Mouse (Mus musculus): ENCODE data around the gene Rap1b.

Rap1b gene

DNA sequence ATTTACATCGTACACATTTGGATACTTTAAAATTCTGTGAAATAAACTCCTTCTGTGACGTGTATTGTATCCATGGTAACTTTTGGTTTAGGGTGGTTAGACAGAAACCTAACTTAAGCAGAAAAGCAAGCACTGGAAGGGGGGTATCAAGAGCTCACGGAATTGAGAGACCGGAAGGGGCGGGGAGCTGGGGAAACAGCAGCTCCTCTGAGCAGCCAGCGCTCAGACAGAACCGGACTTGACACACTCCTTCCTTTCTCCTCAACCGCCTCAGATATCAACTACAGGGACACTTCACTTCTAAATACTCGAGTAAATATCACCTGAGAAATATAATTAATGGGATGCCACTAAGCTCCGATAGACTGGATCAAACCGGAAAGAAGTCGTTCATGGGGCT lies 48.7 kb downstream of the Rap1b start:
- in situ Hi-C loops (cut with MboI; ENCODE audit: low pct_unique_long_range_greater_than_20kb in 1 of 2, low sequenced_read_pairs in 2 of 2, unreplicated experiment in 1 of 2): no loop called here

DNA sequence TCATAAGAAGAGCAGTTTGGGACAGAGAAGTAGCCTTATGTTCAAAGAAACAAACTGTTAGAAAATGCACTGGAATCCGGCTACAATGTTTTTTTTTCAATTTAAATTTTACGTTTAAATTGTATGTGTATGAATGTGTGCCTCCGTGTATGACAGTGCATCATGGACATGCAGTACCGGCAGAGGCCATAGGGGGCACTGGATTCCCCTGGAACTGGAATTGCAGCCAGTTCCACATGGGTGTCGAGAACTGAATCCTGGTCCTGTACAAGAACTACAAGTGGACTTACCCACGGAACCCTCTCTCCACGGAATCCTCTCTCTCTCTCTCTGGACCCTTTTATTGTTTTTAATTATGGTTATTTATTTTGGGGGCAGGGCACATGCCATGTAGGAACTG lies 49.7 kb downstream of the Rap1b start:
- in situ Hi-C loops (cut with MboI; ENCODE audit: low pct_unique_long_range_greater_than_20kb in 1 of 2, low sequenced_read_pairs in 2 of 2, unreplicated experiment in 1 of 2): no loop called here

DNA sequence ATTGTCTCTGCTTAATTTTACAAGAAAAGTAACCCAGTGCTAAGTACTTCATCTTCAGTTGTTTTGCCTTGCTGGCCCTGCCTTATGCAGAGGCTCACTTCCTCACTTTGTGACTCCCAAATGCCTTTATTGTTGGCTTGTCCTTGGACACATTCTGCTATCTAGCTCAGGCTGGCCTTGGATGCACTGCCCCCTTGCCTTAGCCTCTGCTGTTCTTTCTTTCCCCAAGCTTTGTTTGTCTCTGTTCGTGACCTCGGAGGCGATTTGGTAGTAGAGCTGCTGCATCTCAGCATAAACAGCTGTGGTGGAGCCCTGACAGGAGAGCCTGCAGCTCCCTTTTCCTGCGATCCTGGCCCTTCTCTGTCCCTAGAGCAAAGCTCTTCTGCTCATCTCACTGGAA lies 50.6 kb downstream of the Rap1b start:
- in situ Hi-C loops (cut with MboI; ENCODE audit: low pct_unique_long_range_greater_than_20kb in 1 of 2, low sequenced_read_pairs in 2 of 2, unreplicated experiment in 1 of 2): no loop called here

DNA sequence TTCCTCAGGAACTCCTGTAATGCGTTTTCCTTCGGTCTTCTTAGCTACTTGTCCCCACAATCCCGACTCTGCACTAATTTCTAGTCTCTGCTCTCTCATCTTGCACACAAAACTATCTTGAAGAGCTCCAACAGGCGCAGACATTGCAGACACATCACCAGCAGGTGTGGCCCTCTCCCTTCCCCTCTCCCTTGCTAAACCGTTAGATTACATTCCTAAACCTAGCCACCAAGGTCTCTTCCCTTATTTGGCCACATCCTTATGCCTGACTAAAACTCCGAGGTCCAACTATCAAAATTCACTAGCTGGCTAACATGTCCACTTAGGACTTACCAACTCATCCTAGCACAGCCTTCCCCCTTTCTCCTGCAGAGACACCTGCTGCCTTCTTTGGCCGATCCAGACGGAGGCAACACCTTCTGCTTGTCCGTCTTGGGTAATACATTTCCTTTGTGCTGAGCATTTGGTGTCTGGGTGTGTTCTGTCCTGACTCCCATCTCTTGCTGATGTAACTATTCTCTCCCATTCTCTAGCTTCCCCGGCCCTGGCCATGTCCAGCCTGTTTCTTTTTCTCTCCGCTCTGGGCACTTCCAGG lies 52.3 kb downstream of the Rap1b start:
- in situ Hi-C loops (cut with MboI; ENCODE audit: low pct_unique_long_range_greater_than_20kb in 1 of 2, low sequenced_read_pairs in 2 of 2, unreplicated experiment in 1 of 2): no loop called here

DNA sequence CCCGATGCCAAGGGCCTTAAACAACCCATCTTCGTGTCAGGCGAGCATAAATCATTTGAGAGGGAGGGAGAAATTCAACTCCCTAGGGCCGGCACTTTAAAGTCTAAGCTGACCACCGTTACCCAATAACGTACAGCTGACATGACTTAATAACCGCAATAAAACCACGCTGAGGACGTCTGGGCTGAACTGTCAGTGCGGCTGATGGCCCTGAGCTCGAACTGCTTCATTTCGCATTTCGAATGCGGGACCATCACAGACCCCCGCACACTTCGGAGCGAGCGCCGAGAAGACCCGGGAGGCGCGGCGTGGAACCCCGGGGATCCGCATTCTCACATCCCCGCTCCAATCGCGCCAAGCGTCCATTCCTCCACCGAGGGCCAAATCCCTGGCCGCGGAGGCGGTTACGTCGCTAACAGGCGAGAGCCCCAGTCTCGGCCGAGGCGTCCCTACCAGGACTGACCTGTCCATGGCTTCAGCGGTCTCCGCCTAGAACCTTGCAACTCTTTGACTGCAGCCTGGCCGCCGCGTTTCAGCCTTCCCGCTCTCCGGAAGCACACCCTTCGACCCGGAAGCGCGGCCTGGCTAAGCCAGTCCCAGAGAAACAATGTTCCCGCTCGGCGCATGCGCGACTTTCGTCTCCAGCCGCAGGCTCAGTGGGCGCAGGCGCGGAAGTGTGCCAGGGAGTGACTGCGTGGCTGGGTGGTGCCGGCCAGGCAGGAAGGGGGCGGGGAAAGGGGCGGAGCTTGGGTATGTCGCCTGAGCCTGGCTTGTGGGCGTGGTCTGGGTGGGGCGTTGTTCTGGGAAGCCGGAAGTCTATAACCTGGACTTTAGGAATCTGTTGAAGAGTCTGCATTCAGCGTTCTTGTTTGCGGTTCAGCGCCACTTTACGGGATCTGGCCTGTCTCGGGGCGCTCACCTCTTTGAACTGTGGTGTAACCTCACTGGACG lies 53.4 kb downstream of the Rap1b start, which contains the start of gene Nup107:
Nup107 (minus strand) TSS at position 565 of the 951 bp plus-strand sequence.
- in situ Hi-C loops (cut with MboI; ENCODE audit: low pct_unique_long_range_greater_than_20kb in 1 of 2, low sequenced_read_pairs in 2 of 2, unreplicated experiment in 1 of 2): no loop called here

DNA sequence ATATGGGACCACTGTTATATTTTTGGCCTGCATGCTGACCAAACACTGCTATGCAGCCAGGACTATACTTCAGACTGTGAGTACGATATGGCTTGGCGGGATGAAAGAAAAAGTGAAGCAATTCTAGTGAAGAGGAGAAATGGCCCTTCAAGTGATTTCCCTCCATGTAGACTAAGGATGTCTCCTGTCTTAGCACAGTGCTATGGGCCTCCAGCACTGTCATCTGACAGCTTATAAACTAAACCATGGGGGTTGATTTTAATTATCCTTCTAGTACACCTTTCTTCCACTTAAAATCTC lies 54.7 kb downstream of the Rap1b start:
- in situ Hi-C loops (cut with MboI; ENCODE audit: low pct_unique_long_range_greater_than_20kb in 1 of 2, low sequenced_read_pairs in 2 of 2, unreplicated experiment in 1 of 2): no loop called here

DNA sequence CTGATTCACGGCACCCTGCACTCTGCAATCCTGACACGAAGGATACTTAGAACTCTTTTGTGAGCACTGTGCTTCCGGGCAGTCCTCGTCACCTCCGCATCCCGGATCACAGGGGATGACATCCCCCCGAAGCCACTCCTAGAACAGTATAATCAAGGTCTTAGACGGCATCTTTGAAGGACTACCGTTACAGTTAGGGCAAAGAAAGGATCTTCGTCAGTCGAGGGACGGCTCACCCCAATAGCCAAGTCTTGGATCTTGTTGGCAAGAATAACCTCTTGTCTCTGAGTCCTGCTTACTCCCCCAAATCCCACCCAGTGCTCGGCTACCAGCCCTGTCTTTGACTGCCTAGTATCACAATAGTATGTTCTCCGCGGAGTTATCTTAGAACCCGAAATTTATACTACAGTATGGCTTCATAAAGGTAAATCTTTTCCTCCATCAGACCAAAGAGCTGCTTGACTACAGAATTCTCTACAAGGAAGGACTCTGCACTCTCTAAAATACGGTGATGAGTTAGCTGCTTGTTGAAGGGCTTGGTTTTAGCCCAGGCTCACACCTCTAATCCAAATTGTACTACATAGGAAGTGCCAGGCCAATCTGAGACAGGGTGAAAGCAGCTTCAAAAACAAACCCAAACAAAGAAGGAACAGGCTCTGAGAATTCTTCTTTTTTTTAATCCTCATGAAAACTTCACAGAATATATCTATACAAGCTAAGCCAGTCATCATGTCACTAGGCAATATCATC lies 55.2 kb downstream of the Rap1b start:
- in situ Hi-C loops (cut with MboI; ENCODE audit: low pct_unique_long_range_greater_than_20kb in 1 of 2, low sequenced_read_pairs in 2 of 2, unreplicated experiment in 1 of 2): no loop called here

DNA sequence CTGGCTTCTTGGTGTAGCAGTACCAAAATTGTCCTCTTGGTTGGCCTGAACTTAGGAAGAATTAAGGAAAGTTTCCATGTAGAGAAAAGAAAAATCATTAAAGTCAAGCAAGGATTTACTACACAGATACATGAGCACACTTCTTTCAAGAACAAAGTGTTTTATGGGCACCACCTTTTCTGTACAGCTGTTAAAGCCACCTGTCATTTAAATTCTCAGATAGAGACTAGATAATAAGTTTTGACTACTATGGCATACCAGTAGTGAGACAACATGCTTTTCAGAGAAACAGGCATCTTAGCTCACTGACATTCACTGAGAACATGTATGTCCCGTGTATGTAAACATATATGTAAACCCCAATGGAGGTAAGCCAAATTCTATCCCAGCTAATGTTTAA lies 55.8 kb downstream of the Rap1b start:
- in situ Hi-C loops (cut with MboI; ENCODE audit: low pct_unique_long_range_greater_than_20kb in 1 of 2, low sequenced_read_pairs in 2 of 2, unreplicated experiment in 1 of 2): no loop called here

DNA sequence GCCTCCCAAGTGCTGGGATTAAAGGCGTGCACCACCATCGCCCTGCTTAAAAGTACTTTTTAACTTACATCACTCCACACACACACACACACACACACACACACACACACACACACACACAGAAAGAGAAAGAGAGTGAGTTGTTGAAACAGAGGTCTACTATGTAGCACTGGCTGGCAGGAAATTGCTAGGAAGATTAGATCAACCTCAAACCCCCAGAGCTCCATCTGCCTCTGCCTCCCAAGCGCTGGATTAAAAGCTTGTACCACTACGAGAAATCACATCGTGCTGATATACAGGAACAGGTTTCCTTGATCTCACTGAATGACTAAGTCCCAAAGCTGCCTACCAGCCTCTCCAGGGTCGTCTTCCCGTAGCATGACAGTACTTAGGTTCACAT lies 61.2 kb downstream of the Rap1b start:
- in situ Hi-C loops (cut with MboI; ENCODE audit: low pct_unique_long_range_greater_than_20kb in 1 of 2, low sequenced_read_pairs in 2 of 2, unreplicated experiment in 1 of 2): no loop called here

DNA sequence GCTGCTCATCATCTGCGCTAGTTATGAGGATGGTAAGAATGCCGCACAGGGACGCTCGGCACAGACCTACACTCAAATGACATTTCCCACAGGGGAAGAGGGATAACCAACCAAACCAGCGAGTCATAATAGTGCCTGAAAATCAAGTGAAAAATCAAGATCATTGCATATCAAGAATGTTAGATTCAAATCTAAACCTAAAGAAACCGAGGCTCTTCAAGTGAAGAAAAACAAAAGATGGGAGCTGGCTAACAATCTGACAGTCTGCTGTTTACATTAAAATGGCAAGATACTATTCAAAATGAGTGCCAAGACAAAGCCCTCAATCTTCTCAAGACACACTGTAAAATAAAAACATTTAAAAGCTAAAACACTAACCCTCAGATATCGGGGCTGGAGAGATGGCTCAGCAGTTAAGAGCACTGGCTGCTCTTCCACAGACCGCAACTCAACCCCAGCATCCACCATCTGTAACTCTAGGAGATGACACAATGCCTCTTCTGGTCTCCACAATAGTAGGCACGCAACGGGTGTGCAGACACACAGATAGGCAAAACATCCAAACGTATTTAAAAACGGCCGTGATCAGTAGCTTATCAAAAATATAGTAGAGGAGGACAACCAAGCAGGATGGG lies 61.9 kb downstream of the Rap1b start:
- in situ Hi-C loops (cut with MboI; ENCODE audit: low pct_unique_long_range_greater_than_20kb in 1 of 2, low sequenced_read_pairs in 2 of 2, unreplicated experiment in 1 of 2): no loop called here

DNA sequence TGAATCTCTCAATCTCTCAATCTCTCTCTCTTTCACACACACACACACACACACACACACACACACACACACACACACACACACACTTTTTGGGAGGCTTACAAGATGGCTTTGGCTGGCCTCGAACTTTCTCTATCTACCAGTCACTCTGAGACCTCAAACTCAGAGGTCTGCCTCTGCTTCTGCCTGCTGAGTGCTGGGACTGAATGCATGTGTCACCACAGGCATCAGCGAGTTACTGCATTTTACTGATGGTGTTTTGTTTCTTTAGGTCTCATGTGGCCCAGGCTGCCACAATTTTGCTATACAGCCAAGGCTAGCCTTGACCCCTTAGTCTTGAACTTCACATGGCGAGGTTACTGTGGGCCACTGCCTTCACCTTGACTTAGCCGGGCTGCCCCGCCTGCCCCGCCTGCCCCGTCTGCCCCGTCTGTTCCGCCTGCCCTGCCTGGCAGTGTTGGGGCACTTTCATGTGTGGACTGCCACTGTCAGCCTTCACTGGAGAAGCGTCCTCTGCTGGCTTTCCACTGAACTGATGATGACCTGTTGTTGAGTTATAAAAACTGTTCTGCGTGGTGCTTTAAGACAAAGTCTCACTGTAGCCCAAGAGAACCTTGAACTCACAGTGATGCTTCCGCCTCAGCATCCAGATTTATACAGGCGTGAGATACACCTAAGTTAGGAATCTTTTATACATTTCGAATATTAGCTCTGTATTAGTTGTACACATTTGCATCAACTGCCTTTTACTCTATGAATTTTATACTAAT lies 63.2 kb downstream of the Rap1b start:
- in situ Hi-C loops (cut with MboI; ENCODE audit: low pct_unique_long_range_greater_than_20kb in 1 of 2, low sequenced_read_pairs in 2 of 2, unreplicated experiment in 1 of 2): no loop called here

DNA sequence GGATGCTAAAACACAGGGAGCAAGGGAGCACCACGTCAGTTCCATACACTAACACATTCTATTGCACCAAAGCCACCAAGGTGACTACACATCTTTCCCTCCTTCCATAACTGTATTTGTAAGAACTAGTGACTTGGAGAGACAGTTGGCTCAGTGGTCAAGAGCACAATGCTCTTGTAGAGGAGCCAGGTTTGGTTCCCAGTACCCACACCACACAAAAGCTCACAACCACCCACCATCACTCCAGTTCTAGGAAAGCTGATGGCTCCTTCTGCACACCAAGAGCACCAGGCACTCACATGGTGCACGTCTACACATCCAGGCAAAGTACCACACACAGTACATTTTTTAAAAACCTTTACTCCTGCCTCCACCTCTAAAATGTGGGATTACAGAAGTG lies 63.8 kb downstream of the Rap1b start:
- in situ Hi-C loops (cut with MboI; ENCODE audit: low pct_unique_long_range_greater_than_20kb in 1 of 2, low sequenced_read_pairs in 2 of 2, unreplicated experiment in 1 of 2): no loop called here

DNA sequence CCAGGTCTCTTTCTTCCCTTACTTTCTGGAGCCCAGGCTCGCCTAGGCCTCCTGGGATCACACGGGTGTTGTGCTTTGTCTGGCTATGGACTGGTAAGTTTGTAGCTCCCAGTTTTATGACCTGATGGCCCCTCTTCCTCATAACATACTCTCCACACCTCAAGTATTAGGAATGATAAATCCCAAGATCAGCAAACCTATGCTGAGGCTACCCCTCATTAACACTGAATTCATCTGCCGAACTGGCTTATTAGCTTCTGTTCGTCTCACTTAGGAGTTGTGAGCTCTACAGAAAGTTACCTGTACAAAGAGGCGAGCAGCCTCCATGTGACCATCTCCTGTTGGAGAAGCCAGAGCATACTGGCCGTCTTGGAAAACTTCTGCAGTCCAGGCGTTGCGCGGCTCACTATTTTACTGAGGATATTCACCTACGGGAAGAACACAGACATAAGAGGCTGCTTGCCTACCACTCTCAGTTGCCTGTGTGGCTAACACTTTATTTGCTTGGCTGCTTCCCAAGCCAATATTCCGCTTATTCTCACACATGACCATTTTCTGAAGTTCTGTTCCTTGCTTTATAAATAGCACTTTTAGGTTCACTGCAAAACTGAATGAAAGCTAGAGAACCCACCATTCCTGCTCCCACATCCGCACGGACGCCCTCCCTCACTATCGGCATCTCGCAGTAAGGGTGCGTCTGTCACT lies 64.7 kb downstream of the Rap1b start:
- in situ Hi-C loops (cut with MboI; ENCODE audit: low pct_unique_long_range_greater_than_20kb in 1 of 2, low sequenced_read_pairs in 2 of 2, unreplicated experiment in 1 of 2): no loop called here

DNA sequence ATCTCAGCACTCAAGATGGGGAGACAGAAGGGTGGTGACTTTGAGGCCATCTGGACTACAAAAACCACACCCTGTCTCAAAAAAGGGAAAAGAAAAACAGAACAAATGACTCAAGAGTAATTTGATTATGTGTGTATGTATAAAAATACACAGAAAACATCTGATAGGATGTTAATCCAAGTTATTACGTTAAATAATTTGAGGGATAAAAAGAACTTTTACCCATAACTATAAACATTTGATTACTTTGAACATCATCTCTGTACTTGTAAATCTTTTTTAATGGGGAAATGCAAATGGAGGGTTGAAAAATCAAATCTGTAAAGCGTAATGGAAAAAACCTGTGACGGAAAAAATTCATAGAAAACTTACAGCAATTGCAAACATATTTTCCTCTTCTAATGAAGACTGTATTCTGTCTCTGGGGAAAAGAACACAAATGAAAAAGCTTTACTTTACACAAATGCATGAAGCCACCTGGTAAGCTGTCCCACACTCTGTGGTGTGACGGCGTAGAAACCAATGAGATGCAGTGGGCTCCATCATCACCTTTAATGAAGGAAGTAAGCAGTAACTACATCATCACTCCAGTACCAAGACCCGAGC lies 65.4 kb downstream of the Rap1b start:
- in situ Hi-C loops (cut with MboI; ENCODE audit: low pct_unique_long_range_greater_than_20kb in 1 of 2, low sequenced_read_pairs in 2 of 2, unreplicated experiment in 1 of 2): no loop called here

DNA sequence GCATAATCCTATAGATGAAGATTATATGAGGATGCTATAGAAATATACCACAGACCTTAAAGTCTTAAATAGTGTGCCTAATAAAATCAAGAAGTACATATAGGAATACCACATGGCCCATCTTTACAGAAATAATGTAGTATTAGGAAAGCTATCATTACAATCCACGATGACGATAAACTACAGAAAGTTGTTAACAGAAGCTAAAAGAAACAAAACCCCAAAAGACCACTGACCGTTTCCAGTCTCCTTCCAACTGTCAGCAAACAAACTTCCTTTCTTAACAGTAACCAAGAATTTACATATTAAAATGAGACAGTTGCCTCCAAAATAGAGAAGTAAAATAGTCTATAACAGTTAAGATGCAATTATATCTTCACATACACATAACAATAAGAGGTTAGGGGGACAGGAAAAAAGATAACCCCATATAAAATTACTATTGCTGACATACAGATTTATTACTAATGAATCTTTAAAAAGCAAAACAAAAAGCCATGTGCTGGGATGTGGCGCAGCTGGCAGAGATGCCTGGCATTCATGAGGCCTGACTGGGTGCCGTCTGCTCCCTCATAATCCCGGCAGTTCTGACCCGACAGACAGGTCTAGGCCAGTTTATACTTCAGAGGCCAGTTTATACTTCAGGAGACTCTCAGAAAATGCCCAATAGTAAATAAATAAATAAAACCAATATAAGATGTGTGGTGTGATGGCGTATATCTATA lies 66.1 kb downstream of the Rap1b start:
- in situ Hi-C loops (cut with MboI; ENCODE audit: low pct_unique_long_range_greater_than_20kb in 1 of 2, low sequenced_read_pairs in 2 of 2, unreplicated experiment in 1 of 2): no loop called here

DNA sequence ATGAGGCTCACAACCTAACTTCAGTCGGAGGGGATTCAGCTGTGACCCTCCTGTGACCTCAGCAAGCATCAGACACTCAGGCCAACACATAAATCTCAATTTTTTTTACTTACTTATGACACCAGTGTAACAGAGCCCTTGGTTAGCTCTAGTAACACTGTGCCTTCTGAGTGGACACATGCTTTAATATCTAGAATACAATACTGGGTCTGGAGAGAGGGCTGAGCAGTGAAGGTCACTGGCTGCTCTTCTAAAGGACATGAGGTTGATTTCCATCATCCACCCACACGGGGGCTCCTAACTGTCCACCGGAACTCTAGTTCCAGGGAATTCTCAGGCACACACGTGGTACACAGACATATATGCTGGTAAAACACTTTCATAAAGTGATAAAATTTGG lies 66.9 kb downstream of the Rap1b start:
- in situ Hi-C loops (cut with MboI; ENCODE audit: low pct_unique_long_range_greater_than_20kb in 1 of 2, low sequenced_read_pairs in 2 of 2, unreplicated experiment in 1 of 2): no loop called here

DNA sequence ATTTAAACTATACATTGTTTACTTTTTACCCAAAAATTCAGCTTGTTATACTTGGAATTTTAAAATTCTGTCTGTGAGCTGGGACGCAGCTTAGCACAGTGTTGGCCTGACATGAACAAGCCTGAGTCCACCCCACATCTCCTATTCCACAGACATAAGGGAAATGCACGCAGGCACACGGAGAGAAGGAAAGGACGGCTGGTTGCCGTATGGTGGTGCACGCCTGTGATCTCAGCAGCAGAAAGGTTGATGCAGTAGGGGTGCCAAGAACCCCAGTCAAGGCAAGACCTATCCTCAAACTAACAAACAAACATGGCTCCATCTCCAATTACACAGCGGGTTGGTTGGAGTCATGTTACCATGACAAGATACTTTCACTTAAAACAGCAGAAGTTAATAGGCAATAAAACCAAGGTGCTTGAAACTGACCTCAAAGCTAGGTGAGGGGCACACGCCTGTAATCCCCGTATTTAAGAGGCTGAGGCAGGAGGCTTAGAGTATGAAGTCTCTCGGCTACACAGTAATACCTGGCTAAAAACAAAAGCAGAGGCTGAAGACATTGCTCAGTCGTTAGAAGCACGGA lies 67.4 kb downstream of the Rap1b start:
- in situ Hi-C loops (cut with MboI; ENCODE audit: low pct_unique_long_range_greater_than_20kb in 1 of 2, low sequenced_read_pairs in 2 of 2, unreplicated experiment in 1 of 2): no loop called here

Data from mouse embryonic stem cell (cell line).